Mouse (Mus musculus): ENCODE measurements around the gene Eaf1. TPM values are rescaled to one million over a fixed set of nuclear protein-coding genes. Genes with fewer than 3 reads are reported as not detected.

The Eaf1 gene
- 19.3 and 20.4 TPM in 2 replicates for polyA plus RNA-seq (2012; rRNA removed)

GRCm38 (mm10) chr14:31494349-31494974, at the start of gene Eaf1:
Gene Eaf1 (plus strand): TSS chr14:31494399.

GRCm38 (mm10) chr14:31494975-31495455, 816 bp downstream of the Eaf1 start, which contains the start of gene Mettl6:
Gene Mettl6 (minus strand): TSS chr14:31495040.

Other genes with a start within 250 kb of the Eaf1 start
- gene Phf7, start 243.1 kb upstream of the Eaf1 start, polyA plus RNA-seq (2012; rRNA removed), result 1.7 and 2.4 TPM in 2 replicates
- gene Bap1, start 242.9 kb upstream of the Eaf1 start, polyA plus RNA-seq (2012; rRNA removed), result 17.5 and 18.8 TPM in 2 replicates
- 0.02 and 0.08 TPM in 2 replicates for gene Dnah1, start 170.5 kb upstream of the Eaf1 start, polyA plus RNA-seq (2012; rRNA removed)
- 2.9 and 4.1 TPM in 2 replicates for gene Capn7, start 157.8 kb upstream of the Eaf1 start, polyA plus RNA-seq (2012; rRNA removed)
- 1.4 TPM in 2 replicates for gene Sh3bp5, start 58.3 kb upstream of the Eaf1 start, polyA plus RNA-seq (2012; rRNA removed)
- gene Mettl6, start 641 bp downstream of the Eaf1 start, polyA plus RNA-seq (2012; rRNA removed), result 0.73 and 1.1 TPM in 2 replicates
- 0.55 and 0.57 TPM in 2 replicates for gene Colq, start 96.9 kb downstream of the Eaf1 start, polyA plus RNA-seq (2012; rRNA removed)
- gene Gm49387, start 146.5 kb downstream of the Eaf1 start, polyA plus RNA-seq (2012; rRNA removed), result not detected in 2 replicates
- gene Btd, start 146.6 kb downstream of the Eaf1 start, polyA plus RNA-seq (2012; rRNA removed), result 5.2 and 6.4 TPM in 2 replicates
- 1.0 and 2.9 TPM in 2 replicates for gene Hacl1, start 146.9 kb downstream of the Eaf1 start, polyA plus RNA-seq (2012; rRNA removed)